Comparison of ENCODE assay signal across 23 mouse cellular contexts in the genomic region with DNA sequence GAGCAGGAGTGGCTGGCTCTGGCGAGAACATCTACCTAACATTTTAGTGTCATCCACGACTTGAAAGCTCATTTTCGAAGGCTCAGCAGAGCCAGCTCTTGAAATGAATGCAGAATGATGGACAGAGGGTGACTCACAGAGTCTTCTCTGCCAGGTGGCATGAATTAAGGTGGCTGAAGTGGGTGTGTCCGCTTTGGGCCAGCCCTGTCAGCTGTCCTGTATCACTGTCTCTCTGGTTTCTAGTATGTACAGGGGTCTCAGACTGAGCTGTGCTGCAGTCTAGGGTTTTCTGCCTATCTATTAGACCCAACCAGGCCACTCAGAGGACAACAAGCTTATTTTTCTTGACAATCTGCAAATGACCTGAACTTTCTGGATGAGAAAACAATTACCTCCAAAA.
A peak's percentile ranks its signal among the peaks of the same experiment; 100 is the strongest.
DNase-seq lines count a peak whose midpoint lies in the region; ATAC-seq and TF ChIP-seq lines count a peak whose summit lies in the region.
"Had no signal": no experiment of that assay in that cellular context is flagged by ENCODE, and none has a peak within 500 bp of the region (broad histone marks: within the 10 kb centered on the region; RNA-seq: fewer than 3 reads in every experiment).

No protein-coding gene starts in this region.

- no peaks in the 10 kb centered on the region for H3K27me3 ChIP-seq in cerebellum, adult 2 months (ENCODE audit: control insufficient read depth, insufficient read depth, low read length)
- H3K27me3 ChIP-seq in lung, embryonic 16.5 days (ENCODE audit: control insufficient read depth, insufficient read depth, low read depth, low read length): no peaks in the 10 kb centered on the region
- no peaks in the 10 kb centered on the region for H3K27me3 ChIP-seq in stomach, embryonic 15.5 days (replicated peaks)
- H3K27me3 ChIP-seq: CH12.LX; hindbrain, embryonic 13.5 days; megakaryocyte, embryonic 14.5 days; neural tube, embryonic 13.5 days had no signal

- H3K4me2 ChIP-seq in lung, embryonic 16.5 days (ENCODE audit: low read depth, low read length): no peak overlapping the region
- no peak overlapping the region for H3K4me2 ChIP-seq in stomach, embryonic 15.5 days
- H3K4me2 ChIP-seq: hindbrain, embryonic 13.5 days; liver, embryonic 11.5 days; neural tube, embryonic 13.5 days had no signal

- no peak for TF ChIP-seq POLR2A in cerebellum, adult 2 months (IDR thresholded peaks at IDR 0.05; ENCODE audit: borderline replicate concordance, insufficient read depth, low read length)
- no peak for TF ChIP-seq POLR2A in embryonic fibroblast, embryonic 13.5 days (IDR thresholded peaks at IDR 0.05; ENCODE audit: low read depth, low read length)

- 76% methylated on average over 4 of the region's 4 CpGs for WGBS in cerebellum, adult 2 months
- WGBS in lung, embryonic 16.5 days: 69% methylated on average over 4 of the region's 4 CpGs
- 56% methylated on average over 4 of the region's 4 CpGs for WGBS in stomach, embryonic 15.5 days

- peak overlapping the region; percentile 53; the same call in 1 of the 2 replicates for H3K27ac ChIP-seq in cerebellum, adult 2 months (ENCODE audit: insufficient read depth, low read length)
- H3K27ac ChIP-seq in lung, embryonic 16.5 days (ENCODE audit: low read length): peak overlapping the region; percentile 61
- H3K27ac ChIP-seq in embryonic fibroblast, embryonic 13.5 days (ENCODE audit: insufficient read depth, low read length): peak overlapping the region; percentile 19; the same call in 1 of the 2 replicates
- peak overlapping the region; percentile 1; the same call in 1 of the 2 replicates for H3K27ac ChIP-seq in stomach, embryonic 15.5 days
- H3K27ac ChIP-seq: hindbrain, embryonic 13.5 days; neural tube, embryonic 13.5 days had no signal

- no peak for DNase-seq in cerebellum, adult 2 months
- no peak for DNase-seq in cerebellum, adult 18-20 months
- no peak for DNase-seq in lung, postnatal 10 days
- DNase-seq in yolk sac, embryonic 10.5 days (ENCODE audit: low spot score): no peak
- DNase-seq: adrenal gland, postnatal 36 days; cerebellum, postnatal 10 days; heart, postnatal 14 days; kidney, adult 18-20 months; kidney, postnatal 36 days; lung, adult 2 months; right cerebral cortex, postnatal 25 days; thymus, postnatal 4 days had no signal

- no peak overlapping the region for H3K4me3 ChIP-seq in cerebellum, adult 2 months (replicated peaks; ENCODE audit: insufficient read depth, low read depth, low read length)
- no peak overlapping the region for H3K4me3 ChIP-seq in lung, embryonic 16.5 days (ENCODE audit: low read length)
- no peak overlapping the region for H3K4me3 ChIP-seq in embryonic fibroblast, embryonic 13.5 days (ENCODE audit: insufficient read depth, low read length)
- H3K4me3 ChIP-seq in stomach, embryonic 15.5 days (replicated peaks): no peak overlapping the region
- H3K4me3 ChIP-seq: hindbrain, embryonic 13.5 days; megakaryocyte, embryonic 14.5 days; neural tube, embryonic 13.5 days had no signal

- H3K36me3 ChIP-seq in lung, embryonic 16.5 days (ENCODE audit: control insufficient read depth, insufficient read depth, low read length): no peaks in the 10 kb centered on the region
- H3K36me3 ChIP-seq in stomach, embryonic 15.5 days: no peaks in the 10 kb centered on the region
- H3K36me3 ChIP-seq: hindbrain, embryonic 13.5 days; neural tube, embryonic 13.5 days had no signal

- H3K9me3 ChIP-seq in lung, embryonic 16.5 days (ENCODE audit: control insufficient read depth, low read length): no peaks in the 10 kb centered on the region
- no peaks in the 10 kb centered on the region for H3K9me3 ChIP-seq in stomach, embryonic 15.5 days
- H3K9me3 ChIP-seq: hindbrain, embryonic 13.5 days; neural tube, embryonic 13.5 days had no signal

- TF ChIP-seq CTCF in cerebellum, adult 2 months (IDR thresholded peaks at IDR 0.05; ENCODE audit: borderline replicate concordance, insufficient read depth, low read depth, low read length): no peak
- no peak for TF ChIP-seq CTCF in embryonic fibroblast, embryonic 13.5 days (IDR thresholded peaks at IDR 0.05; ENCODE audit: borderline replicate concordance, insufficient read depth, low read length)

- H3K4me1 ChIP-seq in cerebellum, adult 2 months (ENCODE audit: control insufficient read depth, insufficient read depth, low read length): no peaks in the 10 kb centered on the region
- H3K4me1 ChIP-seq in lung, embryonic 16.5 days (replicated peaks; ENCODE audit: control insufficient read depth, insufficient read depth, low read length): peaks cover 48% of the 10 kb centered on the region
- H3K4me1 ChIP-seq in embryonic fibroblast, embryonic 13.5 days (ENCODE audit: control insufficient read depth, insufficient read depth, low read length): peaks cover 15% of the 10 kb centered on the region
- peaks cover 15% of the 10 kb centered on the region for H3K4me1 ChIP-seq in stomach, embryonic 15.5 days
- H3K4me1 ChIP-seq: megakaryocyte, embryonic 14.5 days had no signal

- ATAC-seq in lung, embryonic 16.5 days (ENCODE audit: low read depth): no peak
- no peak for ATAC-seq in stomach, embryonic 15.5 days (ENCODE audit: insufficient read depth, low FRiP score, low read depth)
- ATAC-seq in erythroid progenitor cell, adult 5-6 weeks (replicated peaks; ENCODE audit: low FRiP score, poor library complexity, severe bottlenecking): no peak
- ATAC-seq: activated CD4-positive, CD25-positive, alpha-beta regulatory T cell, adult 4 months; forebrain, embryonic 16.5 days had no signal

- peak overlapping the region; percentile 26; the same call in 1 of the 2 replicates for H3K9ac ChIP-seq in lung, embryonic 16.5 days (ENCODE audit: low read length)
- H3K9ac ChIP-seq in stomach, embryonic 15.5 days: no peak overlapping the region
- H3K9ac ChIP-seq: hindbrain, embryonic 13.5 days; neural tube, embryonic 13.5 days had no signal

Comparison
In these comparisons a context has a peak if more than half of its experiments do, and no peak if none do; other contexts are left out.
1. H3K27ac ChIP-seq: peak in every context shown above with its lines; median percentile 61 in lung, embryonic 16.5 days; 53 in cerebellum, adult 2 months; 19 in embryonic fibroblast, embryonic 13.5 days; 1 in stomach, embryonic 15.5 days.